Mouse (Mus musculus): Measurements from ENCODE around the gene Rab25. TPM values are rescaled to one million over a fixed set of nuclear protein-coding genes. Genes with fewer than 3 reads are reported as not detected.

Rab25 gene
- polyA plus RNA-seq, 1 experiment from 2014 or later = 0.41 TPM

DNA sequence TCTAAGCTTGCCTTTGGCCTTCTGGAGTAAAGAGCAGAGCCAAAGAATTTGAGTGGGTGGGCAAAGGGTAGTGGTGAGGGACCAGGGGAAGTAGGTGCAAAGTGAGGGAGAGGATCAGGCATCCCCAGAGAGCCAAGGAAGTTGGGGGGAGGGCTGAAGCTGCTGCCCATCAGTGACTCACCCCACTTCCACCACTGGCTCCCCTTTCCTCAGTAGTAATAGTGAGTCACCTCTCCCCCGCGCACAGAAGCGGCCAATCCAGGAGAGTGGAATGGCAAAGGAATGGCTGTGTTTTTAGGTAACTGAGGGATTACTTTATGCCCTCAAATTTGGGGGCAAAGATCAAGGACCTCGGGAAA, 44.6 kb downstream of the Rab25 start:
- Histone ChIP-seq H3K27ac (peak overlapping the region; percentile 74; the same call in 1 of the 2 replicates), H3K4me2 (peak overlapping the region; percentile 92), H3K4me1 (peaks cover 33% of the 10 kb centered on the region), H3K36me3 (replicated peaks) (no peaks in the 10 kb centered on the region), H3K9me3 (no peaks in the 10 kb centered on the region), H3K27me3 (replicated peaks) (0 out of 2 replicates have a peak, but pooled peaks cover 8% of the 10 kb centered on the region), H3K9ac (peak overlapping the region; percentile 81), H3K4me3 (peak overlapping the region; percentile 82)
- 10% methylated on average over 4 of the region's 4 CpGs for WGBS
- peak; percentile 24; the same call in 1 of the 2 replicates for ATAC-seq (replicated peaks)

DNA sequence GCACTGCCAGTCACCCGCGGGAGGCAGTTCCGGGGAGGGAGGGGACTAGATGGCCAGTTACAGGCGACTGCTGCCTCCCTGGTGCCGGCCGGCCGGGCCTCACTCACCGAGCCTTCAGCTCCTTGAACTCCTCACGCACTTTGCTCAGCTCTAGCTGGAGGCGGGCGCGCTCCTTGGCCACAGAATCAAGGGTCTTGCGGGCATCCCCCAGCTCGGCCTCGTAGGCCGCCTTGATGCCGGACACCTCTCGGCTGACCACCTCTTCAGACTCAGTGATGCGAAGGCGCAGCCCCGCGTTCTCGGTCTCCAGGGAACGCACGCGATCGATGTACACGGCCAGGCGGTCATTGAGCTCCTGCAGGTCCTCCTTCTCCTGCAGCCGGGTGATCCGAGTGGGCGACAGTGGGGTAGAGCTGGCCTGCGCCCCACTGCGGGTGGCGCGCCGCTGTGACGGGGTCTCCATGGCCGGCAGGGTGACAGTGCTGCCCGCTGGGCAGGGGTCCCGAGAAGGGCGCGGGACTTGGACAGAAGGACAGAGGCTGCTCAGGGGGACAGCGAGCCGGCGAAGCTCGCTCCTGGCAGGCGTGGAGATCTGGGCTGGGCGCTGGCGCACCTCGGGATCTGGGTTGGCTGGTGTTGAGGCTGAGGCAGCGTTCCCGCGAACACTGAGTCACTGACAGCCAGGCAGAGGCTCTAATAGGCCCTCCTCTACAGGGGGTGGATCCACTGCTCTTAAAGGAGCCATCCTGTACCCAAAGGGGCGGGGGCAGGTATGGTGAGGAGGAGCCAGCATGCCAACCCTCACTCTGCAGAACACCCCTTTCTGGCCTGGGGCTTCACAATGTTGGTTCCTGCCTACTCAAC, 45.2 kb downstream of the Rab25 start:
- H3K4me1 ChIP-seq = peaks cover 33% of the 10 kb centered on the region
- ATAC-seq (replicated peaks) = peak; percentile 95

DNA sequence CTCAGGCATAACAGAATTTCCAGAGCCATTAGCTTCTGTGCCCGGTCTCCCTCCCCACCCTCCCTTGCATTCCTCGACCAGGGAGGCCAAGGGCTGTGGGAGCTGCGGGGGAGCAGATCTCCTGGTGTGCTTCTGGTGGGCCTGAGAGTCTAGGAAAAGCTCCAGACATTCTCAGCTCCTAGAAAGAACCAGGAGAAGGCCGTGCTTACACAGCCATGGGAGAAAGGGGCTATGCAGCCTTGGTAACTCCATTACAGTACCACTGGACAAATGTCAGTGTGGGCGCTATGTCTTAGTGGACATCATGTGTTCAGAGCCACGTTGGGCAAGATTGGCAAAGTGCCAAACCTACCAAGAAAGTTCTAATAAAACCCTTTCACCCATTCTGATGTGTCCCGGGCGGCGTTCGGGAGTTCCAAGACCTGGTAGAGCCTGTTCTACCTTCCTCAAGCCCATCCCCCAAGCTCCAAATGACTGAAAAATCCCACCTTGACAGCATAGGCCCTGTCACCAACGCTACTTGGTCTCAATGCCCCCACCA, 46.0 kb downstream of the Rab25 start:
- Histone ChIP-seq H3K27ac (no peak overlapping the region), H3K9ac (peak overlapping the region; percentile 81), H3K4me1 (peaks cover 33% of the 10 kb centered on the region), H3K36me3 (replicated peaks) (no peaks in the 10 kb centered on the region), H3K4me3 (peak overlapping the region; percentile 82), H3K4me2 (peak overlapping the region; percentile 92), H3K27me3 (replicated peaks) (0 out of 2 replicates have a peak, but pooled peaks cover 8% of the 10 kb centered on the region), H3K9me3 (no peaks in the 10 kb centered on the region)
- ATAC-seq (replicated peaks) = no peak; the same call in 1 of the 2 replicates
- 14% methylated on average over 11 of the region's 11 CpGs for WGBS

More for the DNA sequence above, 45.2 kb downstream of the Rab25 start:
- Histone ChIP-seq H3K4me3 (peak overlapping the region; percentile 82), H3K27ac (peak overlapping the region; percentile 74), H3K9ac (peak overlapping the region; percentile 81), H3K27me3 (replicated peaks) (0 out of 2 replicates have a peak, but pooled peaks cover 8% of the 10 kb centered on the region), H3K9me3 (no peaks in the 10 kb centered on the region), H3K4me2 (peak overlapping the region; percentile 92), H3K36me3 (replicated peaks) (no peaks in the 10 kb centered on the region)
- WGBS = under 1% methylated on average over 55 of the region's 55 CpGs

DNA sequence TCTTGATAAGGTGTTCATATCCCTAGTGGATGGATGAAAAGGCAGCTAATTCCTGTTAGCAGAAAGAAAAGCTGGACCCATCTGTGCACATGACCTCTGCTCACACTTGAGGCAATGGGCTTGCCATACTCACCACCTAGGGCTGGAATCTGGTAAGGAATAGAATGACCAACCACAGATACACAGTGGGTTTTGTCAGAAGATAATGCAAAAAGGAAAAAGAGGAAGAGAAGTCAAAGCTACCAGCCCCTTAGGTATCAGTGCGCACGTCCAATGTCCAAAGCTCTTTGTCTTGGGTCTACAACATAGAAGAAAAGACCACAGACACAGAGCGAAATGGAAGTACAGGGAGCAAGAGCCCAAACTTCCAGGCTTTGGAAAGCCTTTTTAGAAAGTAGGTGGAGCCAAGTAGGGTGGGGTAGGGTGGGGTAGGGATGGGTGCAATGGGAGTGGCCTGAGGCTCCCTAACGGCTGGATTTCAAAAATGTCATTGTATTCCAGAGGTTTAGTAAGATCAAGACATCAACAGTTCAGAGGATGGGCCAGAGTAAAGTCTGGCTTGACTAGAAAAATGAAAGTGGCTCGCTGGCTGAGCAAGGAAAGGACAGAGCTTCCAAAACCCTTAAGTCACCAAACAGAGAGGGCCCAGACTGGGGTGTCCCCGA, 46.6 kb downstream of the Rab25 start:
- Histone ChIP-seq H3K4me2 (peak overlapping the region; percentile 92), H3K4me3 (peak overlapping the region; percentile 82), H3K9ac (no peak overlapping the region), H3K4me1 (peaks cover 33% of the 10 kb centered on the region), H3K27me3 (replicated peaks) (0 out of 2 replicates have a peak, but pooled peaks cover 8% of the 10 kb centered on the region), H3K9me3 (no peaks in the 10 kb centered on the region), H3K36me3 (replicated peaks) (no peaks in the 10 kb centered on the region), H3K27ac (no peak overlapping the region)
- no peak for ATAC-seq (replicated peaks)
- WGBS = 56% methylated on average over 6 of the region's 6 CpGs

DNA sequence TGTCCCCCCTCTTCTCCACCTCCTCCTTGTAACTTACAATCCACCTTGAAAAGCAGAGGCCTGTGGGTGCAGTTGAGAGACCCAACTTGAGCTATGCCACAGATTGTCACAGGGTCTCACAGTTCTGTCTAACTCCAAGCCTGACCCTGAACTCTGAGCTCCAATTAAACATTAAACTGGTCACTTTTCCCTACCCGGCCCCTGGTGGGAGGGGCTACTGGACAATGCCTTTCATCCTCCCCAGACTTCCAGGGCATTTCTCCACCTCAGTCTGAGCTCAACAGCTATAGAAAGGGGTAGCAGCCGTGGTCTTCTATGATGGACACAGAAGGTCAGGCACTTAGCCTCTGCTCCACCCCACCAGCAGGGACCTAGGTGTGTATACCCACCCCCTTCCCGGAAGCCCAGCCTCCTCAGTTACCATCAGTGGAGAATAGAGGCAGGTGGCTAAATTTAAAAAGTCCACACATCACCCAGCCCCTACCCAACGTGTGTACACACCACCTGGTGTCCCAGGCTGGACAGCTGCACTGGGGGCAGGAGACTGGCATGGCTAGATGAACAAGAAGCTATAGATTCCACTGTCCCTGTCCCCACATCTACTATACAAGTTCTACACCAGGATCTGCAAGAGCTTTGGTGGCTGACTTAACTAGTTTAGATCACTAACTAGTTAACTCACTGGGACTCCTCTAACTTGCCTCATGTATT, 47.3 kb downstream of the Rab25 start:
- no peaks in the 10 kb centered on the region for H3K9me3 ChIP-seq
- 0 out of 2 replicates have a peak, but pooled peaks cover 8% of the 10 kb centered on the region for H3K27me3 ChIP-seq (replicated peaks)
- peaks cover 33% of the 10 kb centered on the region for H3K4me1 ChIP-seq
- no peak for ATAC-seq (replicated peaks)
- WGBS = 44% methylated on average over 4 of the region's 4 CpGs
- H3K36me3 ChIP-seq (replicated peaks) = no peaks in the 10 kb centered on the region
- H3K9ac ChIP-seq = no peak overlapping the region
- no peak overlapping the region; the same call in 1 of the 2 replicates for H3K4me2 ChIP-seq
- H3K4me3 ChIP-seq = no peak overlapping the region
- H3K27ac ChIP-seq = no peak overlapping the region

DNA sequence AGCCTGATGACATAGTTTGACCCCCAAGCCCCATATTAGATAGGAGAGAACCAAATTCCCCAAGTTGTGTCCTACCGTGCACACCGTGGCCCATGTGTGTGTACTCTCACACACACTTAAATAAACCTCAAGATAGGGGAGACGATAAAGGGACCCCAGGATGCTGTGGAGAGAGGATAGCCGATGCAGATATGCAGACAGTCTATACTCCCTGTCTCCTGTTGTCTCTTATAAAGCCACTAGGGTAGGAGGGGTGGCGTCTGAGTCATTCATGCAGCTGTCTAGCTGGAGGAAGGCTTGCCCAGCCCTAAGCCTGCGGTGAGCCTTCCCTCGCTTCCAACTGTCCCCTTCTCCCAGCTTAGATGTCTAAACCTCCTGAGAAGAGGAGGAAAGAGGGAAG, 48.0 kb downstream of the Rab25 start:
- 88% methylated on average over 7 of the region's 7 CpGs for WGBS
- Histone ChIP-seq H3K4me1 (peaks cover 33% of the 10 kb centered on the region), H3K9ac (no peak overlapping the region), H3K36me3 (replicated peaks) (no peaks in the 10 kb centered on the region), H3K27me3 (replicated peaks) (0 out of 2 replicates have a peak, but pooled peaks cover 8% of the 10 kb centered on the region), H3K4me3 (no peak overlapping the region), H3K9me3 (no peaks in the 10 kb centered on the region), H3K27ac (no peak overlapping the region), H3K4me2 (no peak overlapping the region)
- ATAC-seq (replicated peaks) = no peak

DNA sequence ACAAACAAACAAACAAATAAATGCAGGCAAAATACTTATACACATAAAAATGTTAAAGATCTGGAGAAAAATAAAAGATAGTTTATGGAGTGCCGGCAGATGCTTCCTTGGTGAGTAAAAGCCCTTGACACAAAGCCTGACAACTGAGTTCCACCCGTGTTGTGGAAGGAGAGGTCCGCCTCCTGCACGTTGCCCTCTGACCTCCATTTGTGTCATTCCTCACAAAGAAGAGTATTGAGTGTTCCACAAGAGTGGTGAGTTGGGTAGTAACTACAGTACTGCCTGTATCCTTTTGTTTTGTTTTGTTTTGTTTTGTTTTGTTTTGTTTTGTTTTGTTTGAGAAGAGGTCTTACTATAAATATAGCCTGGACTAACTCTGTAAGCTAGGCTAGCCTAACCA, 48.5 kb downstream of the Rab25 start:
- no peak overlapping the region for H3K9ac ChIP-seq
- no peaks in the 10 kb centered on the region for H3K36me3 ChIP-seq (replicated peaks)
- no peak overlapping the region for H3K4me2 ChIP-seq
- no peak for ATAC-seq (replicated peaks)
- H3K9me3 ChIP-seq = no peaks in the 10 kb centered on the region
- H3K27ac ChIP-seq = no peak overlapping the region
- no peak overlapping the region for H3K4me3 ChIP-seq
- WGBS = 75% methylated on average over 4 of the region's 4 CpGs
- H3K27me3 ChIP-seq (replicated peaks) = 0 out of 2 replicates have a peak, but pooled peaks cover 5% of the 10 kb centered on the region
- peaks cover 33% of the 10 kb centered on the region for H3K4me1 ChIP-seq

DNA sequence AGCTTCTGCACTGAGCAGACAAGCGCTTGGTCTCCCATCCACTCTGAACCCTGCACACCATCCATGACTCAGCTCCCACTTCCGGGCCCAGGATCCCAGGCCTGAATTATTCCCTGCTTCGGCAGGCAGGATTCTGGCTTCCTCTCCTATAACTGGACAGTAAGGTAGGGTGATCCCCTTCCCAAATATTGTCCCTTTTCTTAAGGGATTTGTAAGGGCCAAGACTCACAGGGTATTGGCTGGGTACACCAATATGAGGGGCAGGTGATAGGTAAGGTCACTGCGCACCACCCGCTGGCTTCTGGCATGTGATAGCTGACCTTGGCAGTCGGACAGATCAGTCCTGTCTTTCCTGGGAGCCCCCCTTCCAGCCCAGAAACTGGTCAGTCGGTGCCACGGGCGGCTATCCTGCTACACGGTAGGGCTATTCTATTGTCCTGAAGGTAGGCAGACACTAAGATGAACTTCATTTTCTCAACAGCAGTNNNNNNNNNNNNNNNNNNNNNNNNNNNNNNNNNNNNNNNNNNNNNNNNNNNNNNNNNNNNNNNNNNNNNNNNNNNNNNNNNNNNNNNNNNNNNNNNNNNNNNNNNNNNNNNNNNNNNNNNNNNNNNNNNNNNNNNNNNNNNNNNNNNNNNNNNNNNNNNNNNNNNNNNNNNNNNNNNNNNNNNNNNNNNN, 52.2 kb downstream of the Rab25 start:
- WGBS = 80% methylated on average over 10 of the region's 10 CpGs
- H3K4me3 ChIP-seq = no peak overlapping the region
- no peak overlapping the region for H3K27ac ChIP-seq
- ATAC-seq (replicated peaks) = no peak
- no peaks in the 10 kb centered on the region for H3K36me3 ChIP-seq (replicated peaks)
- peaks cover 16% of the 10 kb centered on the region for H3K4me1 ChIP-seq
- no peaks in the 10 kb centered on the region for H3K9me3 ChIP-seq
- H3K4me2 ChIP-seq = no peak overlapping the region
- 0 out of 2 replicates have a peak, but pooled peaks cover under 1% of the 10 kb centered on the region for H3K27me3 ChIP-seq (replicated peaks)
- no peak overlapping the region for H3K9ac ChIP-seq

DNA sequence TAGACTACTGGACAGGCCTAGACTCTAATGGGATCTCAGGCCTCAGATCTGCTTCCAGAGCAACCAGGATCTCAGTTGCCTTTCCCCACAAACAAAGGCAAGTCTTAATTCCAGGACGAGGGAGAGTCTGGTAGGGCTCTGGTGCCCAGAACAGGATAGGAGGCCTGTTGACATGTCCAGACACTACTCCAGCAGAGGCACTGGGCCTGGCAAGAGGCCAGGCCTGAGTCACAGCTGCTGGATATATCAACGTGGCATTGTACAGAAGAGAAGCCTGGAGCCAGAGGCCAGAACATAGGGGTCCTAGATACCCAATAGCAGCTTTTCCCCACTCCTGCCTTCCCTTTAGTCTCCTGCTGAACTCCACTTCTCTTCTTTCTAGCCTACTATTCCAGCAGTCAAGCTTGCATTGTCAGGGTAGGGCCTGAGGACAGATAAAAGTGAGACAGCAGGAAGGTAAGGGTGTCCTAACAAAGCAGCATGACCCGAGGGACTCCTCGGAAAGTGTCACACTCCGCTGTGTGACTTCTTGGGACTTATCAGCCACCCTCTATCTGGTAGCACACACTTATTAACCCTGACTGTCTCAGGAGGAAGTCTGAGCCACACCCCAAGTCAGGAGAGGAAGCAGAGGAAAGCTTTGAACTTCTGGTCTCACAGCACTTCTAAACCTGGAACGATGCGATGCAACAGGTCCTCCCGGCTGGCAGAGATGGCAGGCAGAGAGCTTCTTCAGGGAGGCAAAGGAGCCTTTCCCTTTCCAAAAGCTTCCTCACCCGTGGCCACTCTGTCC, 53.1 kb downstream of the Rab25 start:
- 73% methylated on average over 9 of the region's 9 CpGs for WGBS
- ATAC-seq (replicated peaks) = no peak
- no peak overlapping the region for H3K27ac ChIP-seq

DNA sequence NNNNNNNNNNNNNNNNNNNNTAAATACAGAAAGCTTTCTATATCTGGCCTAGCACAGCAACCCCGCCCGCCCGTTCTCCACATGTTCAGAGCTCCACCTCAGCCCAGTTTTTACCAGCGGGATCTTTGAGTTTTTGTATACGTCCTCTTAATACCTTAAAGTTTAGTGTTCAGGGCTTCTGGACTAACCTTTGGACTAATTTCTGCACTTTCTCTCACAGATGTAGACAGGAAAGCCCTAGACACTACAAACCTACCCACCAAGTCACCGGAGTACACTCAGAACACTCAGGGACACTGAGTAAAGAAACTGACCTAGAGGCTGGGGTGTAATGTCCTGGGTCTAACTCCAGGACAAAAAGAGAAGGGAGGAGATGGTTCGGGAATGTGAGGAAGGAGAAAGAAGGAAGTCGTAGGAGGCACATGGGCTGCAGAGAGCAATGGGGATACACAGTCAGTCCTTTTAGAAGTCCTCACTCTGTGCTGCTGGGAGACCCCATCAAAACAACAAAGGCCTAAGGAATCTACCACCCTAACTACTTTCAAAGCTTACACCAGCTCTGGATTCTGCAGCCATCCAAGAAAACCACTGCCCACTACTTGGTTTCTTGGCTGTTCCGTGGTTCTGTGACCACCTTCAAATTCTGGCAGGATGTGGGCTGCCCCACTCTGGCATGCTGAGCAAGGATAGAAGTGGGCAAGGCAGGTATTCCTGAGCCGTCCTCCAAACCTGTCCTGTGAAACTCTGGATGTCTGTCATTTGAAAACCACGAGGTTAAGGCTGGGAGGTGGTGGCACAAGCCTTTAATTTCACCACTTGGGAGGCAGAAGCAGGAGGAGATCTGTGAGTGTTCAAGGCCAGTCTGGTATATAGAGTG, 54.2 kb downstream of the Rab25 start:
- 81% methylated on average over 11 of the region's 11 CpGs for WGBS

More for the DNA sequence above, 53.1 kb downstream of the Rab25 start:
- H3K4me2 ChIP-seq = no peak overlapping the region
- no peaks in the 10 kb centered on the region for H3K9me3 ChIP-seq
- H3K27me3 ChIP-seq (replicated peaks) = no peaks in the 10 kb centered on the region
- H3K4me1 ChIP-seq = peaks cover 12% of the 10 kb centered on the region
- no peaks in the 10 kb centered on the region for H3K36me3 ChIP-seq (replicated peaks)
- no peak overlapping the region for H3K9ac ChIP-seq
- H3K4me3 ChIP-seq = no peak overlapping the region

More for the DNA sequence above, 54.2 kb downstream of the Rab25 start:
- Histone ChIP-seq H3K27ac (no peak overlapping the region), H3K27me3 (replicated peaks) (no peaks in the 10 kb centered on the region), H3K9ac (no peak overlapping the region), H3K4me1 (peaks cover 12% of the 10 kb centered on the region), H3K36me3 (replicated peaks) (no peaks in the 10 kb centered on the region), H3K9me3 (no peaks in the 10 kb centered on the region), H3K4me2 (no peak overlapping the region), H3K4me3 (no peak overlapping the region)
- ATAC-seq (replicated peaks) = no peak
